ENCODE assay signal across 8 mouse cellular contexts in genomic region chr7:19789904-19790347, GRCm38 (mm10). TPM values are rescaled to one million over a fixed set of nuclear protein-coding genes. Genes with fewer than 3 reads are reported as not detected.
A peak's percentile ranks its signal among the peaks of the same experiment; 100 is the strongest.
DNase-seq lines count a peak whose midpoint lies in the region; ATAC-seq and TF ChIP-seq lines count a peak whose summit lies in the region.

No protein-coding gene starts in this region.

- H3K27ac ChIP-seq in forebrain, embryonic 13.5 days, result no peak overlapping the region
- no peak overlapping the region for H3K27ac ChIP-seq in liver, postnatal 0 days (ENCODE audit: low read depth)
- H3K27ac ChIP-seq in neural tube, embryonic 13.5 days (replicated peaks), result no peak overlapping the region

- peak overlapping the region; percentile 61 for H3K4me2 ChIP-seq in forebrain, embryonic 13.5 days
- H3K4me2 ChIP-seq in liver, postnatal 0 days (ENCODE audit: low read depth, low read length), result peak overlapping the region; percentile 61
- peak overlapping the region; percentile 58 for H3K4me2 ChIP-seq in neural tube, embryonic 13.5 days

- ATAC-seq in cerebellum, adult (ENCODE audit: insufficient number of reproducible peaks, low FRiP score, low TSS enrichment), result 0 out of 2 replicates have a peak, but pooled peaks have one; percentile 40
- ATAC-seq in forebrain, embryonic 13.5 days, result peak; percentile 74
- peak; percentile 30 for ATAC-seq in liver, postnatal 0 days
- ATAC-seq in neural tube, embryonic 13.5 days (ENCODE audit: low read depth), result peak; percentile 55; the same call in 1 of the 2 replicates

- DNase-seq in heart, postnatal 10 days, result peak; percentile 93 to 98
- peak; percentile 61 for DNase-seq in large intestine, adult 2 months (ENCODE audit: low read depth, low spot score)
- peak; percentile 93 for DNase-seq in liver, postnatal 0 days
- peak; percentile 28 for DNase-seq in telencephalon, adult 2 months (ENCODE audit: low read depth, low spot score)

- intact Hi-C loops in heart, postnatal 10 days (cut with DNase I), result loop anchor here (1.0 to 10.0 kb wide), 3 partner anchors 40 to 165 kb away; partner anchors contain the start of genes Igsf23 and Nectin2

- no peak for TF ChIP-seq EP300 in liver, postnatal 0 days (IDR thresholded peaks at IDR 0.05; ENCODE audit: low read depth)

- 2% methylated on average over 19 of the region's 19 CpGs for WGBS in forebrain, embryonic 13.5 days
- 9% methylated on average over 19 of the region's 19 CpGs for WGBS in large intestine, adult 2 months
- WGBS in liver, postnatal 0 days (ENCODE audit: insufficient replicate concordance), result 1% methylated on average over 19 of the region's 19 CpGs
- under 1% methylated on average over 19 of the region's 19 CpGs for WGBS in neural tube, embryonic 13.5 days

- H3K27me3 ChIP-seq in E14TG2a.4 (ENCODE audit: insufficient read depth, low read length), result peaks cover 8% of the 10 kb centered on the region
- peaks cover 9% of the 10 kb centered on the region for H3K27me3 ChIP-seq in forebrain, embryonic 13.5 days
- H3K27me3 ChIP-seq in liver, postnatal 0 days (ENCODE audit: insufficient read depth, low read length), result no peaks in the 10 kb centered on the region
- H3K27me3 ChIP-seq in neural tube, embryonic 13.5 days, result peaks cover 15% of the 10 kb centered on the region

- peak overlapping the region; percentile 60 for H3K9ac ChIP-seq in forebrain, embryonic 13.5 days
- H3K9ac ChIP-seq in liver, postnatal 0 days (replicated peaks), result no peak overlapping the region
- H3K9ac ChIP-seq in neural tube, embryonic 13.5 days, result peak overlapping the region; percentile 53

- H3K4me3 ChIP-seq in E14TG2a.4 (replicated peaks; ENCODE audit: low read length), result peak overlapping the region; percentile 61
- H3K4me3 ChIP-seq in forebrain, embryonic 13.5 days, result peak overlapping the region; percentile 35
- no peak overlapping the region for H3K4me3 ChIP-seq in liver, postnatal 0 days (ENCODE audit: low read depth, low read length)
- H3K4me3 ChIP-seq in neural tube, embryonic 13.5 days, result peak overlapping the region; percentile 30

- peaks cover 8% of the 10 kb centered on the region; the same call in 1 of the 2 replicates for H3K9me3 ChIP-seq in E14TG2a.4 (ENCODE audit: low read length)
- H3K9me3 ChIP-seq in forebrain, embryonic 13.5 days (replicated peaks), result no peaks in the 10 kb centered on the region
- no peaks in the 10 kb centered on the region for H3K9me3 ChIP-seq in liver, postnatal 0 days (ENCODE audit: low read length)
- no peaks in the 10 kb centered on the region for H3K9me3 ChIP-seq in neural tube, embryonic 13.5 days

- H3K4me1 ChIP-seq in E14TG2a.4 (replicated peaks; ENCODE audit: low read depth, low read length), result peaks cover 24% of the 10 kb centered on the region
- peaks cover 5% of the 10 kb centered on the region for H3K4me1 ChIP-seq in forebrain, embryonic 13.5 days
- H3K4me1 ChIP-seq in liver, postnatal 0 days (ENCODE audit: insufficient read depth), result peaks cover 12% of the 10 kb centered on the region; the same call in 1 of the 2 replicates
- peaks cover 7% of the 10 kb centered on the region for H3K4me1 ChIP-seq in neural tube, embryonic 13.5 days (replicated peaks)

- H3K36me3 ChIP-seq in E14TG2a.4 (ENCODE audit: insufficient read depth, low read length), result peaks cover 9% of the 10 kb centered on the region; the same call in 1 of the 2 replicates
- no peaks in the 10 kb centered on the region for H3K36me3 ChIP-seq in forebrain, embryonic 13.5 days (ENCODE audit: poor library complexity, severe bottlenecking)
- no peaks in the 10 kb centered on the region for H3K36me3 ChIP-seq in liver, postnatal 0 days (replicated peaks; ENCODE audit: insufficient read depth, low read length)
- H3K36me3 ChIP-seq in neural tube, embryonic 13.5 days, result no peaks in the 10 kb centered on the region

- peak; percentile 89 for TF ChIP-seq CTCF in E14TG2a.4 (conservative IDR thresholded peaks at IDR 0.05; ENCODE audit: low read length)
- TF ChIP-seq CTCF in liver, postnatal 0 days (IDR thresholded peaks at IDR 0.05; ENCODE audit: low read depth), result peak; percentile 98

RNA-seq across cellular contexts. Expression of gene Cblc, which starts 6.7 kb away (rescaled TPM):
- polyA plus RNA-seq in forebrain, embryonic 13.5 days (2015; fragmentation: Nextera tagmentation; extraction: Ambion mirVana), result not detected in 2 replicates
- total RNA-seq in heart, postnatal 10 days (2021), result under 1 TPM in 1 of 2 experiments, not detected in 1; 0.50 TPM
- polyA plus RNA-seq in large intestine, adult 2 months (2012; rRNA removed), result 78.4 and 107 TPM in 2 replicates
- polyA plus RNA-seq in liver, postnatal 0 days (2015; fragmentation: Nextera tagmentation; extraction: Ambion mirVana), result 9.6 and 10.8 TPM in 2 replicates
- not detected in 2 replicates for polyA plus RNA-seq in neural tube, embryonic 13.5 days (2015; fragmentation: Nextera tagmentation; extraction: Ambion mirVana)

RNA-seq across cellular contexts. Expression of gene Bcam, which starts 19.1 kb away (rescaled TPM):
- 4.4 and 5.7 TPM in 2 replicates for polyA plus RNA-seq in forebrain, embryonic 13.5 days (2015; fragmentation: Nextera tagmentation; extraction: Ambion mirVana)
- 100 to 1,000 TPM; 299 to 317 TPM for total RNA-seq in heart, postnatal 10 days (2021)
- polyA plus RNA-seq in large intestine, adult 2 months (2012; rRNA removed), result 27.0 and 28.4 TPM in 2 replicates
- 8.8 and 9.3 TPM in 2 replicates for polyA plus RNA-seq in liver, postnatal 0 days (2015; fragmentation: Nextera tagmentation; extraction: Ambion mirVana)
- 14.2 and 16.6 TPM in 2 replicates for polyA plus RNA-seq in neural tube, embryonic 13.5 days (2015; fragmentation: Nextera tagmentation; extraction: Ambion mirVana)

RNA-seq across cellular contexts. Expression of gene Bcl3, which starts 32.6 kb away (rescaled TPM):
- 0.23 and 0.49 TPM in 2 replicates for polyA plus RNA-seq in forebrain, embryonic 13.5 days (2015; fragmentation: Nextera tagmentation; extraction: Ambion mirVana)
- 1 to 10 TPM; 5.6 to 5.7 TPM for total RNA-seq in heart, postnatal 10 days (2021)
- polyA plus RNA-seq in large intestine, adult 2 months (2012; rRNA removed), result 94.9 and 95.0 TPM in 2 replicates
- 5.4 and 11.2 TPM in 2 replicates for polyA plus RNA-seq in liver, postnatal 0 days (2015; fragmentation: Nextera tagmentation; extraction: Ambion mirVana)
- polyA plus RNA-seq in neural tube, embryonic 13.5 days (2015; fragmentation: Nextera tagmentation; extraction: Ambion mirVana), result 0.32 and 1.8 TPM in 2 replicates

RNA-seq across cellular contexts. Expression of gene Nectin2, which starts 39.6 kb away (rescaled TPM):
- 34.6 and 38.0 TPM in 2 replicates for polyA plus RNA-seq in forebrain, embryonic 13.5 days (2015; fragmentation: Nextera tagmentation; extraction: Ambion mirVana)
- total RNA-seq in heart, postnatal 10 days (2021), result 10 to 100 TPM; 43.1 to 45.2 TPM
- polyA plus RNA-seq in large intestine, adult 2 months (2012; rRNA removed), result 132 and 182 TPM in 2 replicates
- 51.0 and 51.3 TPM in 2 replicates for polyA plus RNA-seq in liver, postnatal 0 days (2015; fragmentation: Nextera tagmentation; extraction: Ambion mirVana)
- polyA plus RNA-seq in neural tube, embryonic 13.5 days (2015; fragmentation: Nextera tagmentation; extraction: Ambion mirVana), result 54.6 and 56.2 TPM in 2 replicates

Comparison
In these comparisons a context has a peak if more than half of its experiments do, and no peak if none do; other contexts are left out.
1. DNase-seq: peak in every context shown above with its lines; median percentile 96 in heart, postnatal 10 days; 93 in liver, postnatal 0 days; 61 in large intestine, adult 2 months; 28 in telencephalon, adult 2 months.